Mouse (Mus musculus) heart, adult 2 months (tissue): ENCODE measurements at regions not wholly inside any gene's neighbourhood (a gene's known extent, or its start where the extent isn't known, plus 50 kb on each side); places are given as distances from the start of the nearest gene placed in this dataset.

ENCODE experiments used
- CTCF ChIP-seq: fragments of 200-600 bp; IDR thresholded peaks from 2 replicates; pipeline ENCODE4 v1.8.1; 2022; ENCODE audit warnings: antibody characterized with exemption, mild to moderate bottlenecking, moderate library complexity
- EP300 ChIP-seq: fragments of 200-500 bp; IDR thresholded peaks from 2 replicates; pipeline ENCODE4 v1.6.1; 2011; ENCODE audit warnings: low read depth, low read length, control low read depth; ENCODE audit not compliant: insufficient read depth
- POLR2A ChIP-seq: fragments of 200-500 bp; IDR thresholded peaks from 2 replicates; pipeline ENCODE4 v1.6.1; 2011; ENCODE audit warnings: mild to moderate bottlenecking, low read depth, low read length, control low read depth; ENCODE audit not compliant: insufficient read depth

- TF ChIP-seq EP300, result no peak
- no peak for TF ChIP-seq POLR2A
- no peak for TF ChIP-seq CTCF
Observed at GRCm38 (mm10) chr12:8869190-8869589, 52.3 kb upstream of the Laptm4a start.
